Mouse (Mus musculus) skeletal muscle tissue, adult 2 months (tissue): Measurements from ENCODE around the gene Olfr1438-ps1.
"Not testable (repeated sequence)": the region's sequence is repeated elsewhere in the genome, so short reads cannot be mapped to it uniquely, and the experiment has no call there.

Experiments used
- DNase-seq: peaks from one replicate; pipeline ENCODE4 v3.0.0-alpha.2; 2012; ENCODE audit warnings: low read depth, low spot score

Olfr1438-ps1 gene

GRCm38 (mm10) chr19:12335810-12336209 lies at the start of gene Olfr1438-ps1:
TSS of gene Olfr1438-ps1 (minus strand) at chr19:12335910.
- no peak for DNase-seq

GRCm38 (mm10) chr19:12374465-12375025 lies 38.8 kb upstream of the Olfr1438-ps1 start:
- no peak for DNase-seq

GRCm38 (mm10) chr19:12373004-12373403 lies 37.3 kb upstream of the Olfr1438-ps1 start:
- DNase-seq, result no peak

DNA sequence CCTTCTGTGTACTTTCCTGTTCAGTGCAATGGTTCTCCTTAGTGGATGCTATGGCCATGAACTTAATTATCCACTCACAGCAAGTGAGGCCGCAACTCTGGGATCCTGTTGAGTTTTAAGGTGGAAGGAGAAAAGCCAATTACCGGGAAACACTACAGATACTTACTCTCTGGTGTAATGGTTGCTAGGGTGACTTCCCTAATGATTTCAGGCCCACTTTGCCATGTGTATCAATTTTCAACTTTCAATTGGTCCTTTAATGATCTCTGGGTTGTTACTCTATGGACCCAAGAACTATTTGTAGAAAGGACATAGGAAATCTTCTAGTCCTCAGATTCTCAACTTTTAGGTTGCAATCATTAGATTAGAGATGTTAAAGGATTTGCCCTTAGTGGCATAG lies 10.7 kb downstream of the Olfr1438-ps1 start, which contains the start of gene Olfr1437:
Olfr1437 (minus strand) TSS at position 101 of the 400 bp plus-strand sequence.
- no peak for DNase-seq

- DNase-seq, result not testable (repeated sequence)
Measured at GRCm38 (mm10) chr19:12299030-12299429, 36.7 kb downstream of the Olfr1438-ps1 start, which contains the start of gene Olfr1436. TSS of gene Olfr1436 (minus strand) at chr19:12299130.

DNA sequence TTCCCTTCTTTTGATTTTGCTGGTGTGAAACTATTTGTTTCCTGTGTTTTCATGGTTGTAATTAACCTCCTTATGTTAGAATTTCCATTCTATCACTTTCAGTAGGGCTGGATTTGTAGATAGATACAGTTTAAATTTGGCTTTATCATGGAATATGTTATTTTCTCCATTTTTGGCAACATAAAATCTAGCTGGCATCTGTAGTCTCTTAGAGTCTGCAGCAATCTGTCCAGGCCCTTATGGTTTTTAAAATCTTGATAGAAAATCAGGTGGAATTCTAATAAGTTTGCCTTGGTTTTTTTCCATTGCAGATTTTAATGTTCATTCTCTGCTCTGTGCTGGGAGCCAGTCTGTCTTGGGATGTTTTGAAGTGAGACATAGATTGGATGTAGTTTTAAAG lies 42.7 kb downstream of the Olfr1438-ps1 start:
- DNase-seq, result no peak

DNA sequence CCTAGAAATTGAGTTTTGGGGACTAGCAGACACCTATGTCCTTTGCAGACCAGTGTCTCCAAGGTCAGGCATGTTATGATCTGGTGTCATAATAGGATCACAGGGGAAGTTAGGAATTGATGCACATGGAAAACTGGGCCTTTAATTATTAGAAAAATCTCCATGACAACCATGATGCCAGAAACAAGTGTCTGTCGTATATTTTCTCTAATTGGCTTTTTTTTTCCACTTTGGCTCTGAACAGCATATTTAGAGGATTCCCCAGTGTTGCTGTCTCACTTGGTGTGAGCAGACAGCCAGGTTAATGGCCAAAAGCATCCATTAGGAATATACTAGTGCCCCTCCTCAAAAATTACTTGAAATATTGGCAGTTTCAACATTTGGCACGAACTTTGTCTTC lies 56.2 kb downstream of the Olfr1438-ps1 start, which contains the start of gene Olfr1434:
Olfr1434 (plus strand) TSS at position 301 of the 400 bp plus-strand sequence.
- no peak for DNase-seq
